Mouse (Mus musculus) bone marrow macrophage, adult 2 months (primary cell): ENCODE data around the gene Asic2. TPM values are rescaled to one million over a fixed set of nuclear protein-coding genes. Genes with fewer than 3 reads are reported as not detected.

Source experiments
- H3K27ac ChIP-seq: 2 replicates; pipeline ENCODE4 v1.5.1; 2012; ENCODE audit warnings: low read depth, low read length; ENCODE audit not compliant: insufficient read depth
- H3K4me1 ChIP-seq: 2 replicates; pipeline ENCODE4 v1.6.1; 2012; ENCODE audit warnings: low read length; ENCODE audit not compliant: control insufficient read depth, insufficient read depth
- H3K4me3 ChIP-seq: 2 replicates; pipeline ENCODE4 v1.5.1; 2012; ENCODE audit warnings: mild to moderate bottlenecking, low read length, moderate library complexity; ENCODE audit not compliant: insufficient read depth
- CTCF ChIP-seq: IDR thresholded peaks from 2 replicates; pipeline ENCODE4 v1.5.1; 2012; ENCODE audit warnings: low read depth, mild to moderate bottlenecking, low read length, moderate library complexity
- POLR2A ChIP-seq: IDR thresholded peaks from 2 replicates; pipeline ENCODE4 v1.6.1; 2012; ENCODE audit warnings: mild to moderate bottlenecking, low read depth, low read length, borderline replicate concordance
- polyA plus RNA-seq: library from polyadenylated mRNA; stranded (reverse); fragments of >200 nt; gene quantifications from 2 replicates; pipeline ENCODE4 v1.2.4, GENCODE M21; 2012; ENCODE audit not compliant: missing spikeins, insufficient read depth, insufficient read length

Gene Asic2
- polyA plus RNA-seq, 1 experiment: not detected

- Histone ChIP-seq H3K27ac (no peak overlapping the region), H3K4me1 (no peaks in the 10 kb centered on the region), H3K4me3 (no peak overlapping the region)
- TF ChIP-seq CTCF (peak; percentile 63), POLR2A (no peak)
These were observed 379.6 kb downstream of the Asic2 start for GRCm38 (mm10) chr11:81588630-81589029.

- no peak overlapping the region for H3K4me3 ChIP-seq
- H3K27ac ChIP-seq: no peak overlapping the region
- TF ChIP-seq CTCF (no peak), POLR2A (no peak)
- H3K4me1 ChIP-seq: no peaks in the 10 kb centered on the region
These were observed 380.3 kb downstream of the Asic2 start for GRCm38 (mm10) chr11:81587942-81588341.

GRCm38 (mm10) chr11:81587114-81587513, 381.1 kb downstream of the Asic2 start:
- no peak overlapping the region for H3K27ac ChIP-seq
- TF ChIP-seq POLR2A (no peak), CTCF (no peak)

GRCm38 (mm10) chr11:81584506-81584905, 383.8 kb downstream of the Asic2 start:
- no peak overlapping the region for H3K27ac ChIP-seq
- H3K4me1 ChIP-seq: no peaks in the 10 kb centered on the region
- TF ChIP-seq POLR2A (no peak), CTCF (no peak)
- H3K4me3 ChIP-seq: no peak overlapping the region

More at GRCm38 (mm10) chr11:81587114-81587513, 381.1 kb downstream of the Asic2 start:
- Histone ChIP-seq H3K4me1 (no peaks in the 10 kb centered on the region), H3K4me3 (no peak overlapping the region)

GRCm38 (mm10) chr11:81583195-81583594, 385.1 kb downstream of the Asic2 start:
- H3K4me1 ChIP-seq: no peaks in the 10 kb centered on the region
- H3K4me3 ChIP-seq: no peak overlapping the region
- no peak overlapping the region for H3K27ac ChIP-seq
- TF ChIP-seq POLR2A: no peak
- TF ChIP-seq CTCF: no peak

- Histone ChIP-seq H3K4me1 (no peaks in the 10 kb centered on the region), H3K27ac (no peak overlapping the region), H3K4me3 (no peak overlapping the region)
- TF ChIP-seq CTCF: no peak
- TF ChIP-seq POLR2A: no peak
These were observed 386.1 kb downstream of the Asic2 start for GRCm38 (mm10) chr11:81582161-81582560.

GRCm38 (mm10) chr11:81579753-81580152, 388.5 kb downstream of the Asic2 start:
- no peak for TF ChIP-seq POLR2A
- no peak for TF ChIP-seq CTCF
- Histone ChIP-seq H3K4me1 (no peaks in the 10 kb centered on the region), H3K27ac (no peak overlapping the region), H3K4me3 (no peak overlapping the region)

GRCm38 (mm10) chr11:81570406-81570805, 397.9 kb downstream of the Asic2 start:
- Histone ChIP-seq H3K4me1 (no peaks in the 10 kb centered on the region), H3K27ac (no peak overlapping the region), H3K4me3 (no peak overlapping the region)
- no peak for TF ChIP-seq POLR2A
- no peak for TF ChIP-seq CTCF

GRCm38 (mm10) chr11:81564857-81565256, 403.4 kb downstream of the Asic2 start:
- no peak overlapping the region for H3K4me3 ChIP-seq
- H3K27ac ChIP-seq: no peak overlapping the region
- TF ChIP-seq POLR2A (no peak), CTCF (no peak)
- no peaks in the 10 kb centered on the region for H3K4me1 ChIP-seq

- TF ChIP-seq POLR2A (no peak), CTCF (no peak)
- H3K27ac ChIP-seq: no peak overlapping the region
- no peaks in the 10 kb centered on the region for H3K4me1 ChIP-seq
- H3K4me3 ChIP-seq: no peak overlapping the region
These were observed 407.9 kb downstream of the Asic2 start for GRCm38 (mm10) chr11:81560374-81560773.

- TF ChIP-seq CTCF (no peak), POLR2A (no peak)
- no peaks in the 10 kb centered on the region for H3K4me1 ChIP-seq
- no peak overlapping the region for H3K27ac ChIP-seq
- H3K4me3 ChIP-seq: no peak overlapping the region
These were observed 425.1 kb downstream of the Asic2 start for GRCm38 (mm10) chr11:81543189-81543588.
